Mouse (Mus musculus) midbrain, embryonic 16.5 days (tissue): Measurements from ENCODE around the gene Nup210l. TPM values are rescaled to one million over a fixed set of nuclear protein-coding genes. Genes with fewer than 3 reads are reported as not detected.

Source experiments
- ATAC-seq: fragments of 200-750 bp; cut with Nextera tagmentation; 2 replicates; pipeline ENCODE4 v1.8.0; 2017; ENCODE audit warnings: moderate TSS enrichment
- H3K27ac ChIP-seq: fragments of 300-500 bp; sonication (generic); 2 replicates; pipeline ENCODE4 v1.5.1; 2014; ENCODE audit warnings: mild to moderate bottlenecking, low read length, mixed read lengths
- H3K27me3 ChIP-seq: fragments of 300-500 bp; sonication (generic); 2 replicates; pipeline ENCODE4 v1.6.1; 2014; ENCODE audit warnings: low read depth, low read length, mixed read lengths; ENCODE audit not compliant: control insufficient read depth, insufficient read depth
- H3K36me3 ChIP-seq: fragments of 300-500 bp; sonication (generic); 2 replicates; pipeline ENCODE4 v1.6.1; 2014; ENCODE audit warnings: mild to moderate bottlenecking, low read length, moderate library complexity, mixed read lengths; ENCODE audit not compliant: control insufficient read depth, insufficient read depth
- H3K4me1 ChIP-seq: fragments of 300-500 bp; sonication (generic); 2 replicates; pipeline ENCODE4 v1.6.1; 2014; ENCODE audit warnings: mild to moderate bottlenecking, low read length, mixed read lengths; ENCODE audit not compliant: control insufficient read depth, insufficient read depth
- H3K4me2 ChIP-seq: fragments of 300-500 bp; sonication (generic); 2 replicates; pipeline ENCODE4 v1.6.1; 2014; ENCODE audit warnings: mild to moderate bottlenecking, low read length, mixed read lengths
- H3K4me3 ChIP-seq: fragments of 300-500 bp; sonication (generic); 2 replicates; pipeline ENCODE4 v1.5.1; 2014; ENCODE audit warnings: low read depth, mild to moderate bottlenecking, low read length, moderate library complexity, mixed read lengths
- H3K9ac ChIP-seq: fragments of 300-500 bp; sonication (generic); 2 replicates; pipeline ENCODE4 v1.6.1; 2014; ENCODE audit warnings: low read depth, low read length, mixed read lengths
- H3K9me3 ChIP-seq: fragments of 300-500 bp; sonication (generic); replicated peaks from 2 replicates; pipeline ENCODE4 v1.6.1; 2014; ENCODE audit warnings: mild to moderate bottlenecking, low read length, mixed read lengths; ENCODE audit not compliant: control insufficient read depth, poor library complexity, severe bottlenecking
- WGBS: fragments of 180-500 bp; shearing (Covaris S2); extraction: QIAGEN DNeasy Blood & Tissue Kit; methylation state at CpG from one replicate; pipeline ENCODE4 v1.1.7; 2014; 5-methylcytosine and 5-hydroxymethylcytosine counted together
- microRNA counts: library from miRNA; unstranded; fragments of <30 nt; microRNA quantifications from one replicate; lab custom pipeline; 2016
- microRNA-seq: library from miRNA; unstranded; fragments of <30 nt; microRNA quantifications from one replicate; pipeline ENCODE4, GENCODE M21; 2017
- polyA plus RNA-seq: library from polyadenylated mRNA; unstranded; fragments of >200 nt; fragmentation: Nextera tagmentation; extraction: Ambion mirVana; gene quantifications from 2 replicates; pipeline ENCODE4 v1.2.1, GENCODE M21; 2015

Gene Nup210l
- polyA plus RNA-seq, 1 experiment from 2014 or later: 0.16 TPM

DNA sequence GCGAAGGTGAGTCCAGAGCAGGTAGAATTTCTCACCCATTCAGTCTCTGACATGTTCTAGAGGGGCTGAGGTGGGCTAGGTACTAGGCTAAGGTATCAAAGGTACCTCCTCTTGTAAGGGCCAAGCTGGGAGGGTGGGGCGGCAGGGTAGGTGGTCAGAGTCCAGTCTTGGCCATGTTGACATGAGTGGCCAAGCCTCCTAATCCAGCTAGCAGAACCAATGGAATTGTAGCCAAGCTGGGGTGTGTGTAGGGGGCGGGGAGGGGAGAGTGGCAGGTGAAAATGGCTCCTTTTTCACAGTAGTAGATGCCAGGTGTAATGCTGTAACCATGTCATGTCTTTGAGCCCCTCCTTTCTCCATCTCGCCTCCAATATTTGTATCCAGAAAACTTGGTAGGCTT lies 154.6 kb downstream of the Nup210l start:
- ATAC-seq: no peak
- H3K36me3 ChIP-seq: peaks cover 45% of the 10 kb centered on the region
- no peak overlapping the region for H3K27ac ChIP-seq
- no peaks in the 10 kb centered on the region for H3K27me3 ChIP-seq
- no peak overlapping the region for H3K9ac ChIP-seq
- H3K9me3 ChIP-seq: no peaks in the 10 kb centered on the region
- H3K4me1 ChIP-seq: peaks cover 14% of the 10 kb centered on the region
- WGBS: 92% methylated on average over 4 of the region's 4 CpGs
- no peak overlapping the region for H3K4me3 ChIP-seq
- H3K4me2 ChIP-seq: no peak overlapping the region

MicroRNAs within 50 kb of the gene (microRNA counts, 519-probe panel; counts per million panel counts)
- microRNA mmu-miR-190b (lab: Ali Mortazavi, UCI): 2,867 counts per million, percentile 84 among the panel's probes with 10 or more counts

Small RNA genes lying within 50 kb of the gene (microRNA-seq; reads per million reads assigned to microRNA genes)
- gene Mir190b: 18.6 reads per million, percentile 36 among the genes with 10 or more reads in this experiment

Other genes with a start within 250 kb of the Nup210l start
- 0.75 and 0.78 TPM in 2 replicates for gene Il6ra, start 190.9 kb upstream of the Nup210l start, polyA plus RNA-seq
- 12.5 and 13.9 TPM in 2 replicates for gene Atp8b2, start 140.6 kb upstream of the Nup210l start, polyA plus RNA-seq
- gene Hax1, start 105.4 kb upstream of the Nup210l start, polyA plus RNA-seq: 114 TPM in 2 replicates
- gene 4933434E20Rik, start 52.5 kb upstream of the Nup210l start, polyA plus RNA-seq: 224 and 225 TPM in 2 replicates
- 120 and 132 TPM in 2 replicates for gene Ubap2l, start 51.5 kb upstream of the Nup210l start, polyA plus RNA-seq
- gene Tpm3, start 31.5 kb upstream of the Nup210l start, polyA plus RNA-seq: 377 and 415 TPM in 2 replicates
- gene Rps27, start 109.5 kb downstream of the Nup210l start, polyA plus RNA-seq: 691 and 714 TPM in 2 replicates
- gene Rab13, start 109.6 kb downstream of the Nup210l start, polyA plus RNA-seq: 19.6 and 22.4 TPM in 2 replicates
- gene Jtb, start 127.5 kb downstream of the Nup210l start, polyA plus RNA-seq: 87.6 and 100 TPM in 2 replicates
- gene Creb3l4, start 139.4 kb downstream of the Nup210l start, polyA plus RNA-seq: 1.1 and 2.2 TPM in 2 replicates
- 43.0 and 46.8 TPM in 2 replicates for gene Slc39a1, start 144.0 kb downstream of the Nup210l start, polyA plus RNA-seq
- gene Crtc2, start 150.0 kb downstream of the Nup210l start, polyA plus RNA-seq: 21.5 and 24.6 TPM in 2 replicates
- 7.8 and 8.5 TPM in 2 replicates for gene Dennd4b, start 161.1 kb downstream of the Nup210l start, polyA plus RNA-seq
- 10.9 and 12.0 TPM in 2 replicates for gene Gatad2b, start 189.0 kb downstream of the Nup210l start, polyA plus RNA-seq